Mouse (Mus musculus) retina, postnatal 1 day (tissue): Measurements from ENCODE around the gene Aco1.
A peak's percentile ranks its signal among the peaks of the same experiment; 100 is the strongest.

Experiments used
- DNase-seq: peaks from one replicate; pipeline ENCODE4 v3.0.0-alpha.2; 2012

The Aco1 gene

GRCm38 (mm10) chr4:40157500-40158223 is 14.8 kb downstream of the Aco1 start:
- no peak for DNase-seq

GRCm38 (mm10) chr4:40158224-40158540 is 15.3 kb downstream of the Aco1 start:
- no peak for DNase-seq

DNA sequence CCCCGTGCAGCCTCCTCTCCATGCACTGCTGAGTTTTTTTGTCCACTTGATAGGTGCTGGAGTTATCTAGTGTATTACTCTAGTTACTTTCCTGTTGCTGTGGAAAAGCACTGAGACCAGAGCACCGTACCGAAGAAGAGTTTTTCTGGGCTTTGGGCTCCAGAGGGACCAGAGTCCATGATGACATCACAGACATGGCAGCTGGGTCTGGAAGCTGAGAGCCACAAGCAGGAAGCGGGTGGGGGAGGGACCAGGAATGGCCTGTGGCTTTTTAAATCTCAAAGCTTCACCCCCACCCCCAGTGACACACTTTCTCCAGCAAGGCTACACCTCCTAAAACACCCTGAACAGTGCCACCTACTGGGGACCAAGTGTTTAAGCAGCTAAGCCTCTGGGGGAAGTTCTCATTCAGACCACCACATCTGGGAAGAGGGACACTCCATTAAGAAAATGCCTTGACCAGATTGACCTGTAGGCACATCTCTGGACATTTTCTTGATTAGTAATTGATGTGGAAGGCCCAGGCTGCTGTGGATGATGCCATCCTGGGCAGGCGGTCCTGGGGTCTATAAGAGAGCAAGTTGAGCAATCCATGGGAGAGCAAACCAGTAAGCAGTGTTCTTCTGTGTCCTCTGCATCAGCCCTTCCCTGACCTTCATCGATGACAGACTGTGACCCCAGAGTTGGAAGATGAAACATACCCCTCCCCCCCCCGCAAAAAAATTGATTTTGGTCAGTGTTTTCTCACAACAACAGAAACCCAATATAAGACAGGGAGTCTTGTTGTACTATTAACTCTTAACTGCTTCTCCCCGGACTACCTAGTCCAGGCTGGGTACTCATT is 17.9 kb downstream of the Aco1 start:
- DNase-seq: no peak

DNA sequence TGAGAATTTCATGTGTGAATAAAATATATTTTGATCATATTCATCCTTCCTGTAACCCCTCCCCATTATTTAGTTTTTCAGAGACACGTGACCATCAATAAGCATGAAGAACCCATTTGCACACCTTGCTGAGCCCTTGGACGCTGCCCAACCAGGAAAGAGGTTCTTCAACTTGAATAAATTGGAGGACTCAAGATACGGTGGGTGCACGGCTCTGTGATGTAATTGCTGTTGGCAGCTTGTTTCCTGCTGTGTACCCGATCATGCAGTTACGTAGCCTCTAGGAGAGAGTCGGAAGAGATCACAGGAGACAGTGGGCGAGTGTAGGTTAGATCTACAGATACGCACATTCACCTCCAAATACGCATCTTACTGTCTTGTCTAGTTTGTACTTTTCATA is 20.8 kb downstream of the Aco1 start:
- peak; percentile 69 for DNase-seq

DNA sequence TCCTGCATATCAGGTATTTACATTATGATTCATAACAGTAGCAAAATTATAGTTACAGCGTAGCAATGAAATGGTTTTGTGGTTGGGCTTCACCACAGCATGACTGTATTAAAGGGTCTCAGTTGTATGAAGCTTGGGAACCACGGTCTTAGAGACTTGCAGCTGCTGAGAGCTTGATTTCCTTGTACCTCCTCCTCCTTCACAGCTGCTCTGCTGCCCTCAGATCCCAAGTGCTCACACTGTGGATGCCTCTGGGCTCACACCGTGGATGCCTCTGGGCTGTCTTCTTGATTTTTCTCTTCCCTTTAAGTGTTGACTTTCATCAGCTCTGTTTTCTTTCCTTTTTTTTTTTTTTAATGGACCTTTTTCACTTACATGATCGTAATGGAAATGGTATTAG is 28.6 kb downstream of the Aco1 start:
- no peak for DNase-seq

DNA sequence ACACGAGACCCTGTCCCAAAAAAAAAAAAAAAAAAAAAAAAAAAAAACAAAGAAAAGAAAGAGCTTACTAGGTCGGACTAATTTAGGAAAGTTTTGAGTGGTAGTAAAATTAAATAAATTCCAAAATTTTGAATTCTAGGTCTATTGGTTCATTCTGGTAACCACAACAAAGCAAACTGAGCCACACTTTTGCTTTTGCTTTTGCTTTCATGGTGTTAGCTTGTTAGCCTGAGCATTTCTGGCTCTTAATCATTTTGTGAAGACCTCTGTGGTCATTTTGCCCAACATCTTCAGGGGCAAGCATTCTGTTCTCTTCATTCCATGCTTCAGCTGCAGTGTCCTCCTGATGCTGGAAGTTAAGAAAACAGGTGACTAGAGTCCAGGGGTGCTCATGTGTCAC is 29.5 kb downstream of the Aco1 start:
- no peak for DNase-seq

DNA sequence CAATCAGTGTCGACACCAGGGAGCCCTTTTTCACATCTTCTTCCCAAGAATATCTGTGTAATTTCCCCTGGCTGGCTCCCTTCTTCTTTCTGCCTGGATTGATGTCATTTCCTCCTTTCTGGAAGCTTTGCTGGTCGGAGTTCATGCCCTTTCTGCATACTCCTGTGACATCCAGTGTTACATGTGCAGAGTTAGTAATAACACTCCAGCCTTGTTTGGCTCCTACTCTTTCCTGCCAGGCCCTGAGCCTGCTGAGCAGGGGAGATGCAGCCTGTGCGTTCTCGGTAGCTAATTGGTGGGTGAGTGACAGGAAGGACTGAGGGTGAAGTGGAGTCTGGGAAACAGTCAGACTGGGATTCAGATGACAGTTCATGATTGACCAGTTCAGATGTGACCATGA is 31.4 kb downstream of the Aco1 start:
- DNase-seq: no peak

DNA sequence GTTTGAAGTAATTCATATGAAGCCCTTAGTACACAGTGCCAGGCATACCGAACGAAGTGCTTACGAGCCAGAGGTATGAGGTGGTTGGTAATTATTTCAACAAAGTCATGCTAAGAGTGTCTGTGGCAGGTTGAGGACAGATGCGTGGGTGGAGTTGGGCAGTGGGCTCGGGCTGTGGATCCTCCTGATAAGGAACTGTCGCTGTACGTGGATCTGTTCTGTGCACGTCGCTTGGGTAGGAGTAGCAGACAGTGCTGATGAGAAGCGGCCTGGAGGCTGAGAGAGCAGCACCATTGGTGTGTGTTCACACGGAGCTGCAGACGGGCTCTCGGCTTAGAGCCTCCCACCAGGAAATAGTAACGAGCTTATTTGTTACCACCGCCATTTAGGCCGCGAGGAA is 35.7 kb downstream of the Aco1 start:
- no peak for DNase-seq

- no peak for DNase-seq
Measured at GRCm38 (mm10) chr4:40180046-40180445, 37.2 kb downstream of the Aco1 start.

GRCm38 (mm10) chr4:40181681-40182080 is 38.8 kb downstream of the Aco1 start:
- no peak for DNase-seq

DNA sequence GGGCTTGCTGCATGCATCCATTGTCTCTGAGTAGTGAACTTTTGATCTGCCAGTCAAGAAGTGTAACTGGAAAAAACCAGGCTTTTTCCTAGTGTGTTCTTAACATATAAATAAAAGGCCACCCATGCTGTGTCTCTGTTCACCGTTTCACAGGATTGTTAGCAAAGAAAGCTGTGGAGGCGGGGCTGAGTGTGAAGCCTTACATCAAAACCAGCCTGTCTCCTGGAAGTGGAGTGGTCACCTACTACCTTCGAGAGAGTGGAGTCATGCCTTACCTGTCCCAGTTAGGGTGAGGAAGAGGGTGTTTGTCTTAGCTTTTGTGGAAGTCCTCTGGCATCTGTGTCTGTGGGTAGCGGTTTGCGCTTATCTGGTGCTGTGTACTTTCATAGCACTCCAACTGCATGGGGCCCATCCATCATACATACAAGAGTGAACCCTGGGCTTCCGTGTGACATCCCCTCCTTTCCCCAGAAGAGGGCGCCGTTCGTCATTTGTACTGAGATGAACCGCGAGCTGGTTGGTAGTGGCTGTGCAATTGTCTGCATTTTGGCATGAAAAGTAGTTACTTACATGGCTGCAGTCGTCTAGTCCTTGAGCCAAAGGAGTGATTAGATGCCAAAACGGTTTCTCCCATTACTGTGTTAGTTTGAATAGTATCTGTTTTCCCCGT is 39.9 kb downstream of the Aco1 start:
- peak; percentile 68 for DNase-seq

DNA sequence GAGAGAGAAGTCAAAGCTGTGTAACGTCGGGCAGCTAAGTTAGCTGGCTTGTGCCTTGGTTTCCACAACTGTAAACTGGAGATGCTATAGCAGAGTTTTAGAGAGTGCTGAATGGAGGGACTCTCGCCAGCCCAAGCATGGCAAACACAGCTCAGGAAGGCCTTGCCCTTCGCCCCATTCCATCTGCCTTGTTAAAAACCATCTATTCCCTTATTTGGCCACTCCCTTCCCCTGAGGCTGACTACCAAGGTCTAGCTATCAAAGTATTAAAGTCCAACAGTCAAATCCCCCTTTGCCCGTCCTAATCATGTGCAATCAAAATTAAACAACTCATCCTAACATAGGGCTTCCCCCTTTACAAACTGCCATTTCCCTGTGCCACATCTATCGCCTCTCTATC is 40.9 kb downstream of the Aco1 start:
- no peak for DNase-seq

DNA sequence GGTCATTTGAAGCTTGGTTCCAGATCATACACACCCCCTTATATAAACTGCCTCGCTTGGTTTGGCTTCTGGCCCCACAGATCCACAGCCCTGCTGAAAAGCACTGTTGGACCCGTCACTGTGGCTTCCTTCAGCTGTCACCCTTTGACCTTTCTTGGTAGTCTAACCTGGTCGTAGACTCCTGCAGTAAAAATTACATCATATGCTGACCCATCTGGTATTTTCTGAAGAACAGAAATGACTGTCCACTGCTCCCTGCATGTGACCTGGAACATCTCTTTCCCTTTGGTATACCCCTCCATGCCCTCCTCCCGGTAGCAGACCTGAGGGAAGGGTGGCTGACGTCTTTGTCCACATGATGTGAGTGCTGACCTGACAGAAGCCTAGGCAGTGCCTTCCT is 41.6 kb downstream of the Aco1 start:
- no peak for DNase-seq

- DNase-seq: no peak
Measured at GRCm38 (mm10) chr4:40187956-40188355, 45.1 kb downstream of the Aco1 start.

DNA sequence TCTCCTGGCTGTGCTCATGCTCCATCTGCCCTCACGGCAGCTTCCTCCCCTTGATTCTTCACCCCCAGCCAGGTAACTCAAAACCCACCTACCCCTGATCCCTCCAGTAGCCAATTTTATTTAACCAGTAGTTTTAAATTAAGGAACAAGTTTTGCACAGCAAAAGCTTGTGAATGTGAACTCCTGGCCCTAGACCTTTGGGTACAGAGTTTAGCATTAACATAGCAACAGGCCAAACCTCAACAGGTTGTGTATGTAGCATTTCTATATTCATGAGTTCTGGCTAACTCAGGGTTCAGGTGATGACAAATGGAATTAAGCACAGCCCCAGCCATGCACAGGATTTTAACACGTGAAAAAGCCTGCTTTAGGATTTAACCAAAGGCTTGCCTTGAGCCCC is 49.4 kb downstream of the Aco1 start:
- no peak for DNase-seq

DNA sequence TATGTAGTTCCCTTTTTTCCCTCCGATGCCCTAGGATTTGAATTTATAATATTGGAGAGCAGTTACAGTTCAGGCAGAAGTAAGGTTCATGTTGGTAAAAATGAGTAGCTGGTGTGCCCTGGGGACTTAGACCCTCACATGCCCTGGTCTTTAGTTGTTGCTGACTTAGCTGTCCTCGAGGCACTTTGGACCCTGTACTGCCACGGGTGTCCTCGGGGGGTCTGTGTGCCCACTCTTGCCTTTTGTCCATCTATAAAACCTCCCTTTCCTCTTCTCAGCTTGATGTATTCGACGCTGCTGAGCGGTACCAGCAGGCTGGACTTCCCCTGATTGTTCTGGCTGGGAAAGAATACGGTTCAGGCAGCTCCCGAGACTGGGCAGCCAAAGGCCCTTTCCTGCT is 50.6 kb downstream of the Aco1 start:
- DNase-seq: no peak

- DNase-seq: no peak
Measured at GRCm38 (mm10) chr4:40195336-40195735, 52.5 kb downstream of the Aco1 start.

DNA sequence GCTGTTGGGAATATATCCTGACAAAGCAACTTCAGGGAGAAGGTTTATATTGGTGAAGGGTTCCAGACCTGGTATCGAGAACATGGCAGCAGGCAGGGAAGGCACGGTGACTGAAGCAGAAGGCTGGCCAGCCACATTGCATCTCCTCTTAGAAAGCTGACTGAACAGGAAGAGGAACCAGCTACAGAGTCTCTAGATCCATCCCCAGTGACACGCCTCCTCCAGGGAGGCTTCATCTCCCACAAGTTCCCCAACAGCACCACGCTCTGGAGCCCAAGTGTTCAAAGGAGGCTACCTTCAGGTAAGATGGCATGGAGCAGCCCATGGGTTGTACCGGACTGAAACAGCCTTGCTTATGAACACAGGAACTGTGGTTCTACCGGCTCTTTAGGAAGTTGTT is 59.3 kb downstream of the Aco1 start:
- DNase-seq: no peak

GRCm38 (mm10) chr4:40204374-40204773 is 61.5 kb downstream of the Aco1 start:
- no peak for DNase-seq

- DNase-seq: no peak
Measured at GRCm38 (mm10) chr4:40205231-40205903, 62.5 kb downstream of the Aco1 start.

DNA sequence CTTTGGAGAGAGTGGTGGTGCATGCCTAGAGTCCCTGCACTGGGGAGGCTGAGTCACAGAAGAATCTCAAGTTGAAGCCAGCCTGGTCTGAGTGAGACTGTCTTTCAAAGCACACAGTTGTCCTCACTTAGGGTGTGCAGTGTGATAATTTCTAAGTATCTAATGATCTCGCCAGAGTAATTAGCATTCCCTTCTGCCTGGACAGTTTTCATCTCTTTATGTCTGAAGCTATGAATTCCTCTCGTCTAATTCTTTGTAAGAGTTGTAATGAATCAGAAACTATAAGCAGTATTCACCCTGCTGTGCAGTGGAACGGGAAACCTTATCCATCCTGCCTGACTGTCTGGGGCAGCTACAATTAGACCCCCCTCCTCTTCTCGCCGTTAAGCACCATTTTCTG is 64.8 kb downstream of the Aco1 start:
- DNase-seq: peak; percentile 27

DNA sequence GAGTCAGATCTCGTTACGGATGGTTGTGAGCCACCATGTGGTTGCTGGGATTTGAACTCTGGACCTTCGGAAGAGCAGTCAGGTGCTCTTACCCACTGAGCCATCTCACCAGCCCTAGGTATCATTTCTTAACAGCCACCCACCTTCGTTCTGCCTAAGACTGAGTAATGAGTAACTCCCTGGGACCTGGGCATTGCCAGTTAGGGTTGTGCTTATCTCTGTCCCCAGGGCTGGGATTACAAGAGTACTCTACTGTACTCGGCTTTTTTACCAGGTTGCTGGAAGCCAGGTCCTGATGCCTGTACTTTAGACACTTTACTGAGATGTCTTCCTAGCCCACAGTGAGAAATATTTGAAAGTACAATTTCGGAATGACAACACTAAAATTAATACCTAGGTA is 69.3 kb downstream of the Aco1 start:
- DNase-seq: no peak

DNA sequence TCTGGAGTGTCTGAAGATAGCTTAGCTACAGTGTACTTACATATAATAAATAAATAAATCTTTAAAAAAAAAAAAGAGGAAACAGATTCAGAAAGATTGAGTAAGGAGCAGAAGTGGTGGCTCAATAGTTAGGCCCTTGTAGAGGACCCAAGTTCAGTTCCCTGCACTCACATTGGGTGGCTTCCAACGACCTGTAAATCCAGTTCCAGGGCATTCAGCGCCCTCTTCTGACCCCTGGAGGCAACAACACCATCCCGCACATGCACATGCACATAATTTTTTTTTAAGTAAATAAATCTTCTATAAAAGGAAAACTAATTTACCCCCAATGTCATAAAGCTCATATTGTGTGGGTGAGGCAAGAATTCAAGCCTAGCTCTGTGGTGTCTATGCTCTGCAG is 75.0 kb downstream of the Aco1 start:
- no peak for DNase-seq

DNA sequence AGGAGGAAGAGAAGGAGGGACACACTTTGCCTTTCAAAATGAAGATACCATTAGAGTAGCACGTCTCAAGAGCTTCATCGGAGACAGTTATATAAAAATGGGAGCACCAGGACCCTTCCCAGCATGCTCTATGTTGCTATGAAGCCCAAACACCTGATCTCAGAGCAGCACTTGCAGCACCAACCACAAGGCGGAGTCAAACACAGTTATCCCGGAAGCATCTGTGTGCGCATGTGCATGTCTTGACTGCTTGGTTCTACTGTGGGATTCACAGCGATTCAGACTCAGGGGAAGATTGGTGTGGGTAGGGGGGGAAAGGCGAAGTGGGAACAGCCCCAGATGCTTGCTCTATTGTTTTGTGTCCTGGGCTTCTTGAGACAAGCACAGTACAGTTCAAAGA is 75.5 kb downstream of the Aco1 start:
- peak; percentile 61 for DNase-seq
